ENCODE assay signal across 8 mouse cellular contexts in the genomic region with DNA sequence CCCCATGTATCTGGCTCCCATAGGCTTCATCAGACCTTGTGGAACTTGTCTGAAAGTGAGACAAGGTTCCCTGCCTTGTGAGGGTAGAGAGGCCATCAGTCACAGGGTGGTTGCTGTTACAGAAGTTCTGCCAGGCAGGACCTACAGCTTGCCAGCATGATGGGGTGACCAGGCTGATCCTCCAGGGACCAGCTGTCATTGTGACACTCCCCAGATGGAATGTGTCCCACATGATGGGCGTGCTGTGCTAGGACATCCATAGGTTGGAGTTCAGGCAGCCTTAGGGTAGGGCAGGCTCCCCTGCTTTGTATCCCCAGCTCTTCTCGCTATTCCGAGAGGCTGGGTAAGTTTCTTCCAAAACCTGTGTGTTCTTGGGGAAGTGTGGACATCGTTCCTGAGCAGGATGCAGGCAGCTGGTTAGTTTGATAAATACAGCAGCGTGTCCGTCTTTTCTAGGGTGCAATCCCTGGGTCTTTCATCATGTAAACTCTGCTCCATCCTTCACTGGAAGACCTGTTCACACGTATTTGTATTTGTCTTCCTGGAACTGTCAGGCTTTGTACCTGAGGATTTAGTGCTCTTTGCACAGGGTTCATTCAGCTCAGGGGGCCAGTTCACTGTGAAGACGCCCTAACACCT. TPM values are rescaled to one million over a fixed set of nuclear protein-coding genes. Genes with fewer than 3 reads are reported as not detected.
A peak's percentile ranks its signal among the peaks of the same experiment; 100 is the strongest.
DNase-seq lines count a peak whose midpoint lies in the region; ATAC-seq and TF ChIP-seq lines count a peak whose summit lies in the region.

No protein-coding gene starts in this region.

- H3K4me2 ChIP-seq in forebrain, embryonic 15.5 days (replicated peaks) = peak overlapping the region; percentile 95
- peak overlapping the region; percentile 71 for H3K4me2 ChIP-seq in liver, embryonic 14.5 days (ENCODE audit: low read depth)

- peak; percentile 81 for DNase-seq in heart, adult 11 months
- no peak for DNase-seq in heart, postnatal 36 days
- DNase-seq in 3T3-L1 (ENCODE audit: low read depth, low spot score) = peak; percentile 23
- no peak for DNase-seq in liver, embryonic 14.5 days (ENCODE audit: low read depth in 3 of 3, low spot score in 3 of 3)
- DNase-seq in adrenal gland, adult 8-10 months = no peak
- DNase-seq in kidney, postnatal 36 days = no peak

- H3K9ac ChIP-seq in forebrain, embryonic 15.5 days (replicated peaks) = peak overlapping the region; percentile 72
- no peak overlapping the region for H3K9ac ChIP-seq in liver, embryonic 14.5 days (replicated peaks)

- H3K36me3 ChIP-seq in forebrain, embryonic 15.5 days = no peaks in the 10 kb centered on the region
- no peaks in the 10 kb centered on the region for H3K36me3 ChIP-seq in liver, embryonic 14.5 days (replicated peaks; ENCODE audit: control insufficient read depth, insufficient read depth, low read depth)

- H3K27ac ChIP-seq in forebrain, embryonic 15.5 days (replicated peaks) = no peak overlapping the region
- no peak overlapping the region for H3K27ac ChIP-seq in liver, embryonic 14.5 days

- TF ChIP-seq EP300 in liver, embryonic 14.5 days (IDR thresholded peaks at IDR 0.05; ENCODE audit: low read depth) = no peak

- 16% methylated on average over 8 of the region's 8 CpGs for WGBS in forebrain, embryonic 15.5 days
- WGBS in liver, embryonic 14.5 days (ENCODE audit: insufficient replicate concordance) = 12% methylated on average over 8 of the region's 8 CpGs

- TF ChIP-seq CTCF in liver, embryonic 14.5 days (IDR thresholded peaks at IDR 0.05; ENCODE audit: low read depth) = no peak

- intact Hi-C loops in heart, postnatal 36 days (cut with DNase I) = no loop called here

- H3K9me3 ChIP-seq in forebrain, embryonic 15.5 days = no peaks in the 10 kb centered on the region
- H3K9me3 ChIP-seq in liver, embryonic 14.5 days (ENCODE audit: control insufficient read depth, low read length) = no peaks in the 10 kb centered on the region

- no peak for ATAC-seq in forebrain, embryonic 15.5 days (replicated peaks)
- 0 out of 2 replicates have a peak, but pooled peaks have one; percentile 10 for ATAC-seq in liver, embryonic 14.5 days (ENCODE audit: insufficient read depth)
- no peak for ATAC-seq in CD4-positive, CD25-positive, alpha-beta regulatory T cell, adult 4 months

- peak overlapping the region; percentile 73 for H3K4me3 ChIP-seq in forebrain, embryonic 15.5 days
- H3K4me3 ChIP-seq in liver, embryonic 14.5 days (ENCODE audit: insufficient read depth in 1 of 2, low read depth in 2 of 2, low read length in 2 of 2) = no peak overlapping the region; a peak in 1 of 4 replicates

- H3K4me1 ChIP-seq in forebrain, embryonic 15.5 days = peaks cover 47% of the 10 kb centered on the region
- peaks cover 0 to 9% of the 10 kb centered on the region in 2 experiments; a peak in 2 of 4 replicates for H3K4me1 ChIP-seq in liver, embryonic 14.5 days (replicated peaks; ENCODE audit: control insufficient read depth in 2 of 2, insufficient read depth in 2 of 2, low read length in 1 of 2)

- H3K27me3 ChIP-seq in forebrain, embryonic 15.5 days = 0 out of 2 replicates have a peak, but pooled peaks cover 4% of the 10 kb centered on the region
- H3K27me3 ChIP-seq in liver, embryonic 14.5 days (ENCODE audit: control insufficient read depth, insufficient read depth, low read length) = peaks cover 44% of the 10 kb centered on the region

RNA-seq across cellular contexts. Expression of a gene that starts 0.5 kb away (rescaled TPM):
- 1 to 10 TPM; 6.2 to 9.6 TPM for total RNA-seq in heart, postnatal 36 days (2021)
- 32.9 and 44.3 TPM in 2 replicates for polyA plus RNA-seq in forebrain, embryonic 15.5 days (2015; fragmentation: Nextera tagmentation; extraction: Ambion mirVana)
- 3.9 and 4.5 TPM in 2 replicates for polyA plus RNA-seq in liver, embryonic 14.5 days (2012; rRNA removed)
- polyA plus RNA-seq in liver, embryonic 14.5 days (2014; fragmentation: Nextera tagmentation; extraction: Ambion mirVana) = 1.2 and 1.8 TPM in 2 replicates
- not detected for polyA plus RNA-seq in CD4-positive, CD25-positive, alpha-beta regulatory T cell, adult 4 months (2017; shearing (Covaris generic))
- 1 to 10 TPM; 2.4 to 4.1 (median 3.1) TPM for total RNA-seq in adrenal gland, adult 8-10 months (2022)

Comparison
In these comparisons a context has a peak if more than half of its experiments do, and no peak if none do; other contexts are left out.
1. DNase-seq: peak in heart, adult 11 months (single experiment) and 3T3-L1 (single experiment); none in heart, postnatal 36 days (0 of 2), liver, embryonic 14.5 days (0 of 3), adrenal gland, adult 8-10 months (single experiment) and kidney, postnatal 36 days (0 of 2).